Mouse (Mus musculus) G1E (cell line): Measurements from ENCODE around the gene Nfyc.

Experiments used
- CTCF ChIP-seq: IDR thresholded peaks from 2 replicates; pipeline ENCODE4 v1.5.1; 2012; ENCODE audit warnings: low read depth, low read length, inconsistent platforms, mixed read lengths
- GATA1 ChIP-seq: IDR thresholded peaks from 2 replicates; pipeline ENCODE4 v1.6.1; 2012; ENCODE audit warnings: borderline replicate concordance, low read length, inconsistent platforms, mixed read lengths
- GATA2 ChIP-seq: IDR thresholded peaks from 2 replicates; pipeline ENCODE4 v1.6.1; 2012; ENCODE audit warnings: low read depth, low read length, inconsistent platforms, borderline replicate concordance
- TAL1 ChIP-seq: conservative IDR thresholded peaks from 2 replicates; pipeline ENCODE4 v1.6.1; 2012; ENCODE audit warnings: low read depth, low read length, inconsistent platforms, mixed read lengths

GRCm38 (mm10) chr4:120734012-120734622 lies 97.3 kb downstream of the Nfyc start:
- TF ChIP-seq CTCF, result no peak
- no peak for TF ChIP-seq GATA1
- no peak for TF ChIP-seq GATA2
- TF ChIP-seq TAL1, result no peak
